Mouse (Mus musculus) stomach, postnatal 0 days (tissue): ENCODE measurements at regions not wholly inside any gene's neighbourhood (a gene's known extent, or its start where the extent isn't known, plus 50 kb on each side); places are given as distances from the start of the nearest gene placed in this dataset.

Experiments used
- ATAC-seq: fragments of 200-750 bp; cut with Nextera tagmentation; 2 replicates; pipeline ENCODE4 v1.8.0; 2017; ENCODE audit not compliant: low FRiP score, low TSS enrichment
- DNase-seq: peaks from one replicate; pipeline ENCODE4 v3.0.0-alpha.2; 2016; ENCODE audit warnings: low spot score
- H3K27ac ChIP-seq: fragments of 300-500 bp; sonication (generic); replicated peaks from 2 replicates; pipeline ENCODE4 v1.5.1; 2014; ENCODE audit warnings: mild to moderate bottlenecking, control low read depth
- H3K27me3 ChIP-seq: fragments of 300-500 bp; sonication (generic); 2 replicates; pipeline ENCODE4 v1.6.1; 2014; ENCODE audit warnings: low read length; ENCODE audit not compliant: control insufficient read depth, insufficient read depth
- H3K36me3 ChIP-seq: fragments of 300-500 bp; sonication (generic); 2 replicates; pipeline ENCODE4 v1.6.1; 2014; ENCODE audit warnings: low read length, mixed read lengths; ENCODE audit not compliant: control insufficient read depth, insufficient read depth
- H3K4me1 ChIP-seq: fragments of 300-500 bp; sonication (generic); replicated peaks from 2 replicates; pipeline ENCODE4 v1.6.1; 2014; ENCODE audit warnings: antibody characterized with exemption; ENCODE audit not compliant: control insufficient read depth, insufficient read depth
- H3K4me2 ChIP-seq: fragments of 300-500 bp; sonication (generic); replicated peaks from 2 replicates; pipeline ENCODE4 v1.6.1; 2014; ENCODE audit warnings: low read depth, mild to moderate bottlenecking, control low read depth, moderate library complexity
- H3K4me3 ChIP-seq: fragments of 300-500 bp; sonication (generic); 2 replicates; pipeline ENCODE4 v1.5.1; 2014; ENCODE audit warnings: low read depth, low read length, control low read depth
- H3K9ac ChIP-seq: fragments of 300-500 bp; sonication (generic); 2 replicates; pipeline ENCODE4 v1.6.1; 2014; ENCODE audit warnings: mild to moderate bottlenecking, low read length, control low read depth, mixed read lengths
- H3K9me3 ChIP-seq: fragments of 300-500 bp; sonication (generic); 2 replicates; pipeline ENCODE4 v1.6.1; 2016; ENCODE audit warnings: low read length; ENCODE audit not compliant: control insufficient read depth
- CTCF ChIP-seq: IDR thresholded peaks from 2 replicates; pipeline ENCODE4 v1.5.1; 2016; ENCODE audit warnings: antibody characterized with exemption, low read depth, mild to moderate bottlenecking, moderate library complexity
- EP300 ChIP-seq: optimal IDR thresholded peaks from 2 replicates; pipeline ENCODE3; 2016; ENCODE audit warnings: antibody characterized with exemption
- WGBS: fragments of 180-500 bp; shearing (Covaris S2); extraction: QIAGEN DNeasy Blood & Tissue Kit; methylation state at CpG from one replicate; pipeline ENCODE4 v1.1.7; 2014; 5-methylcytosine and 5-hydroxymethylcytosine counted together

DNA sequence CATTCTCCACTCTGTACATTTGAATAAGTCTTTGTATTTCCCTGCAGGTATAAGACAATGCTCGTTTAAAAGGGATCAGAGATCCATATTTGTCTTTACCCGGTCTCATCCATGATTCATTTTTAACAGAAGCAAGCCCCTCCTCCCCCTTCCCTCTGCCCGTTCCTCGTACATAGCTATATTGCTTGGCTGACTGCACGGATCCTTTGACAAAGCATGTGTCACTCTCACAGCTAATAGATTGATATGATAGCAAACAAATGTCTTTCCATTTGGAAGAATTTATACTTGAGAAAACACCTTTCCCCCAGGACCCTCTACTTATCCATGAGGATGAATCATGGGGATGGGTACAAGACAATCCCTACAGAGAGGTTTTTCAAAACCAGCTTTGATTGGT lies 160.1 kb downstream of the Gm19935 start:
- H3K27me3 ChIP-seq: no peaks in the 10 kb centered on the region
- DNase-seq (no peak), ATAC-seq (no peak)
- H3K9me3 ChIP-seq: no peaks in the 10 kb centered on the region
- no peak overlapping the region for H3K9ac ChIP-seq
- H3K4me2 ChIP-seq: no peak overlapping the region
- no peak overlapping the region for H3K27ac ChIP-seq
- H3K4me3 ChIP-seq: no peak overlapping the region
- H3K36me3 ChIP-seq: no peaks in the 10 kb centered on the region
- WGBS: 66% methylated on average over 5 of the region's 5 CpGs
- TF ChIP-seq CTCF (no peak), EP300 (no peak)
- H3K4me1 ChIP-seq: no peaks in the 10 kb centered on the region

DNA sequence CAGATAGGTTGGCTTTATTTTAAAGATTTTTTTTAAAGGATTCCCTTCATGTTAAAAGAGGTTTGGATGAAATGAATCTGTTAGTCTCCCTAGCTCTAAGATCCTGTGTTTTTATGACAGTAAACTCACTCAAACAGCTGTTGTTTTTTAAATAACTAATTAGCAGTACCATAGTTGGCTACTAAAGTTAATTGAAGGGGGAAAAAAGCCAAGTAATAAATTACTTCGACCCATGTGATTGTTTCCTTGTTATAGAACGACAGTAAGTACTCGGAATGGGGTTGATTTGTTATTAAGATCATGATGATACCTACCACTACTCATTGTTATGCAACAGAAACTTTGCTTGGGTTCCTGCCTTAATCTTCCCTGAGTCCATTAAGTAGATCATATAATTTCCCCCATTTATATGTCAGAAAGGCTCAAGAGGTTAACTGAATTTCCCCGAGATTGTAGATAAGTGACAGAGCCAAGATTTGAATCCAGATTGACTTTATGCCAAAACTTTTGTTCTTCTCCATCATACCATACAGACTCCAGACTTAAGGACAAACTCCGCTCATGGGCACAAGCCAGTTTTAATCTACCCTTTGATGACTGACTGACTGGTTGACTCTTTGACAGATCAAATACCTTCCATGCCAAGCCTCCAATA lies 160.6 kb downstream of the Gm19935 start:
- H3K27ac ChIP-seq: no peak overlapping the region
- H3K36me3 ChIP-seq: no peaks in the 10 kb centered on the region
- no peaks in the 10 kb centered on the region for H3K9me3 ChIP-seq
- H3K4me1 ChIP-seq: no peaks in the 10 kb centered on the region
- TF ChIP-seq CTCF: no peak
- TF ChIP-seq EP300: no peak
- H3K4me2 ChIP-seq: no peak overlapping the region
- H3K9ac ChIP-seq: no peak overlapping the region
- WGBS: 61% methylated on average over 5 of the region's 5 CpGs
- ATAC-seq (no peak), DNase-seq (no peak)
- no peaks in the 10 kb centered on the region for H3K27me3 ChIP-seq
- no peak overlapping the region for H3K4me3 ChIP-seq

DNA sequence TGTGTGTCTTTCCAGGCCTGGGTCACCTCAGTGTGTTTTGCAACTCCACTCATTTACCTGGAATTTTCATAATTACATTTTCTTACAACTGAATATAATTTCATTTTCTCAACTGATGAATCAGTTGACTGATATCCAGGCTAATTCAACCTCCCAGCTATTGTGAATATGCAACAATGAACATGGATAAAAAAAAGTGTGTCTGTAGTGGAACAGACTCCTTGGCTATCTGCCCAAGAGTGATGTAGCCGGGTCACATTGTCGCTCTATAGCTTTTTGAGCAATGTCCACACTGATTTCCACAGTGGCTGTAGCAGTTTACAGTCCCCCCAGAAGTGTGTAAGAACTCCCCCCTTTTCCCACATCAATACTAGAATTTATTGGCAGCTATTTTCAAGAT lies 162.4 kb downstream of the Gm19935 start:
- no peak for DNase-seq
- no peaks in the 10 kb centered on the region for H3K27me3 ChIP-seq
- H3K27ac ChIP-seq: no peak overlapping the region
- H3K4me2 ChIP-seq: no peak overlapping the region
- no peaks in the 10 kb centered on the region for H3K4me1 ChIP-seq
- H3K36me3 ChIP-seq: no peaks in the 10 kb centered on the region
- no peak for ATAC-seq
- H3K9me3 ChIP-seq: no peaks in the 10 kb centered on the region
- H3K4me3 ChIP-seq: no peak overlapping the region
- no peak for TF ChIP-seq CTCF
- TF ChIP-seq EP300: no peak
- 87% methylated on average over 2 of the region's 2 CpGs for WGBS
- H3K9ac ChIP-seq: no peak overlapping the region

DNA sequence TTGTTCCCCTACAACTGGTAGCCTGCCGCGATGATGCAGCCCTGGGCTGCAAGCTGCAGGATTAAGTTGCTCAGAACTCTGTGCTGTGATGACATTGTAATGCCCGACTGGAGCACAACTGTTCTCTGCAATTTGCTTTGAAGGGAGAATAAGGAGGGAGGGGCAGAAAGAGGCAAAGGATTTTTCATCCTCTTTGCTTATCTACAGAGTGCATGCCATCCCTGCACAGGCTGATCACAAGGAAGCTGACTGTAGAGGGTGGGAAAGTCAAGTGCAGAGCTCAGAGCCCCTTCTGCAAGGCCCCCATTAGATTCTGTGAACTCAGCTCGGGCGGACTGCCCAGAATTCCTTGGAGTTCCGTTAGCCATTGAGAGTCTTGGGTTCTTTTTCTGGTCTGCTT lies 174.8 kb downstream of the Gm19935 start:
- DNase-seq (no peak), ATAC-seq (no peak)
- Histone ChIP-seq H3K4me2 (no peak overlapping the region), H3K9me3 (no peaks in the 10 kb centered on the region), H3K9ac (no peak overlapping the region), H3K4me3 (no peak overlapping the region), H3K27me3 (no peaks in the 10 kb centered on the region), H3K4me1 (no peaks in the 10 kb centered on the region), H3K27ac (no peak overlapping the region), H3K36me3 (no peaks in the 10 kb centered on the region)
- TF ChIP-seq CTCF: no peak
- no peak for TF ChIP-seq EP300
- 61% methylated on average over 6 of the region's 6 CpGs for WGBS

DNA sequence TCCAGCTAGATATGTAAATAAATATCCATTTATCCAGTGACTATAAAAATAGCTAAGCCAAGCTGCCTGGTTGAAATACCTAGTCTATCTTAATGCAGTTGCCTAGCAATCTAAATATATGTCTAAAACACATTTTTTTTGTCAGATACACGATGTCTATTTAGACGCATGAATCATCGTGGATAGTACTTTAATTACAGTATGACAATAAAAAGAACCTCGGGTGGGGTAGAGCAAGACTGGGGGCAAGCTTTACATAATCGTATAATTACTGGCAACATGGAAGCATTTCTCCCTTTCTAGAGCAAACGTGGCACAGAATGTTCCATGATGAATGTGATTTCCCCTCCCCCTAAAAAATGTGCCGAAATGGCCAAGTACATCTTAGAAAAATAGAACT lies 180.4 kb downstream of the Gm19935 start:
- ATAC-seq: no peak
- Histone ChIP-seq H3K27me3 (no peaks in the 10 kb centered on the region), H3K4me2 (no peak overlapping the region), H3K4me3 (no peak overlapping the region), H3K27ac (no peak overlapping the region), H3K4me1 (no peaks in the 10 kb centered on the region), H3K36me3 (no peaks in the 10 kb centered on the region), H3K9ac (no peak overlapping the region), H3K9me3 (no peaks in the 10 kb centered on the region)
- TF ChIP-seq CTCF (no peak), EP300 (no peak)
- 51% methylated on average over 7 of the region's 7 CpGs for WGBS
- DNase-seq: no peak

DNA sequence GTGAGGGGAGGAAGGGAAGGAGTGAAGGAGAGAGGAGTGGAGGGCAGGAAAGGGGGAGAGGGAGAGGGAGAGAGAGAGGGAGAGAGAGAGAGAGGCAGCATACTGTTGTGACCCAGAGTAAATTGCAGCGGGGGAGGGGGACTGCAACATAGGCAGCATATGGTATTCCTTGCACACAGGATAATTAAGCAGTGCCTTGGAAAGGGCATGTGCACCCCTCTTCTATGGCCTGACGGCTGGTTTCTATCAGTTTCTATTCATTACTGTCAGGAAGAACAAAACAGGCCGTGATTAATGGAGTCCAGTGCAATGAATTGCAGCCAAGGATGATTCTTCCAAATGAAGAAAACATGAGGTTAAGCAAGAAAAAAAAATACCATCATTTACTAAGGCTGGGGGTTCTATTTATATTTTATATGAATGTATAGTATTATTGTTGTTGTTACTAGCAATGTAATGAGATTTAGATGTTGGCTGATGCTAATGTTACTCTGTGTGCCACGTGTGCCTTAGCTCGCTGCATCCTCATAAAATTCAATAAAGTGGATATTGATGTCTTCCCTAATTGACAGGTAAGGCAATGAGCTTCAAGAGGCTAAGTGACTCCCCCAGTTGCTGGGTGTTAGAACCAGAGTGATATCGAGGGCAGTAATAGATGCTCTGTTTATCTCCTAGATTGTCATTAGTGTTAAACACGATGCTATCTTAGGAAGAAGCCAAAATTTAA lies 181.3 kb downstream of the Gm19935 start:
- no peaks in the 10 kb centered on the region for H3K4me1 ChIP-seq
- H3K27me3 ChIP-seq: no peaks in the 10 kb centered on the region
- WGBS: 40% methylated on average over 7 of the region's 7 CpGs
- H3K4me2 ChIP-seq: no peak overlapping the region
- no peaks in the 10 kb centered on the region for H3K9me3 ChIP-seq
- H3K27ac ChIP-seq: no peak overlapping the region
- no peak for DNase-seq
- no peak for TF ChIP-seq EP300
- TF ChIP-seq CTCF: no peak
- no peaks in the 10 kb centered on the region for H3K36me3 ChIP-seq
- no peak overlapping the region for H3K9ac ChIP-seq
- ATAC-seq: no peak
- H3K4me3 ChIP-seq: no peak overlapping the region
